Mouse (Mus musculus) ES-CJ7 (cell line): Measurements from ENCODE around the gene Cby3.
"Not testable (repeated sequence)": the region's sequence is repeated elsewhere in the genome, so short reads cannot be mapped to it uniquely, and the experiment has no call there.

Source experiments
- DNase-seq: peaks from one replicate; pipeline ENCODE4 v3.0.0; 2011; ENCODE audit warnings: low read depth, low spot score

The Cby3 gene

DNA sequence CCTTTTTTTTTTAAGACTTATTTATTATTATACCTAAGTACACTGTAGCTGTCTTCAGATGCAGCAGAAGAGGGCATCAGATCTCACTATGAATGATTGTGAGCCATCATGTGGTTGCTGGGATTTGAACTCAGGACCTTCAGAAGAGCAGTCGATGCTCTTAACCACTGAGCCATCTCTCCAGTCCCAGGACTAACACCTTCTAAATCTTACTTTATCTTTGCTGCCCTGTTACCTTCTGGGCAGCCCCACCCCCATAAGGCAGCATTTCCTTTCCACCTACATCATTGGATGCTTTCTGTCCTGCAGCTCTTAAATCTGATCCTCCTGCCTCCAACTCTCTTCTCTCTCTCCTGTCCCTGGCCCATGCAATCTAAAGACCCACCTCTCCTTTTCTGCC, 7.0 kb downstream of the Cby3 start:
- not testable (repeated sequence) for DNase-seq

DNA sequence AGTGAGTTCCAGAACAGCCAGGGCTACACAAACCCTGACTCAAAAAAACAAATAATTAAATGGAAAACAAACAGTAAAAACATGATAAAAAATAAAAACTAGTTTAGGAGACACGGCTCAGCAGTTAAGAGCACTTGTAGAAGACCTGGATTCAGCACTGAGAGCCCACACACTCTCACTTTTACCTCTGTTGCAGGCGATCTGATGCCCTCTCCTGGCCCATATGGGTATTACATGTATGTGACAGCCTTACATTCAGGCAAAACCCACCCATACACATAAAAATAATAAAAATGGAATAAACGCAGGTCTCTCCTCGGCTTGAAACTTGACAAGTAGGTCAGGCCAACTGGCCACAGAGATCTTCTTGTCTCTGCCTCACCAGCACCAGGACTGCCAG, 10.3 kb downstream of the Cby3 start:
- DNase-seq, result peak; percentile 84

GRCm38 (mm10) chr11:50365322-50365721, 11.1 kb downstream of the Cby3 start:
- no peak for DNase-seq

GRCm38 (mm10) chr11:50367531-50367930, 13.3 kb downstream of the Cby3 start:
- no peak for DNase-seq

DNA sequence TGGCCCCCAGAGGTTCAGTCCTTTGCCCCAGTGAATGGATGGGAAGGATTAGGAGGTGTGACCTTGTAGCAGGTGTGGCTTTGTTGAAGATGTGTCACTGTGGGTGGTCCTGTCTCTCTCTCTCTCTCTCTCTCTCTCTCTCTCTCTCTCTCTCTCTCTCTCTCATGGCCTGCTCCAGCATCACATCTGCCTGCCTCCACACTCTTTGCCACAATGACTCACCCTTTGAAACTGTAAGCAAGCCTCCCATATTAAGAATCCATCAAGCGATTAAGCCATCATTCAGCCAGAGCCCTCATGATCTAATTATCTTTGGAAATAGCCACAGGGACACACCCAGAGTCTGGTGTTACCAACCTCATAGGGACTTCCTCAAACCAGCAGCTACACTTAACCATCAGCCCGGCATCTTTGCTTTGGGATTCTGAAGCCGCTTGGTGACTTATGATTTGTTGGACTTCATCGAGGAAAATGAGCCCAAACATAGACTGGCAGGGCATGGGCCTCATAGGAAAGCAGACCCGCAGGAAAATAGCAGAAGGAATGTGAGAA, 15.2 kb downstream of the Cby3 start:
- DNase-seq, result no peak

DNA sequence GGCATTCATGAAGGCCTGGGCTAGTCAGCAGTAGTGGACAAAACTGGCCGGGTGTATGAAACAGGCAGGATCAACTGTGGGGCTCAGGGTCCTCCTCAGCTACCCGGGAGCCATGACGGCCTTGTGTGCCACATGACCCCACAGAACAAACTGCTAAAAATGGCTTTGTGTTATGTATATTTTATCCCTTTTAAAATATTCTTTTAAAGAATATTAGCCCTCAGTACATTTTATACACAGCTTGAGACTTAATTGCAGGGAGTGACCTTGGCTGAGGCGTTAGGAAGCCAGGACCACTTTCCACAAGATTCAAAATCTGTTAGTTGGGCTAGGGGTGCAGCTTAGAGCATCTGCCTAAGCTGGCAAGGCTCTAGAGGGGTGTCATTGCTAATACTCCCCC, 16.7 kb downstream of the Cby3 start:
- no peak for DNase-seq

DNA sequence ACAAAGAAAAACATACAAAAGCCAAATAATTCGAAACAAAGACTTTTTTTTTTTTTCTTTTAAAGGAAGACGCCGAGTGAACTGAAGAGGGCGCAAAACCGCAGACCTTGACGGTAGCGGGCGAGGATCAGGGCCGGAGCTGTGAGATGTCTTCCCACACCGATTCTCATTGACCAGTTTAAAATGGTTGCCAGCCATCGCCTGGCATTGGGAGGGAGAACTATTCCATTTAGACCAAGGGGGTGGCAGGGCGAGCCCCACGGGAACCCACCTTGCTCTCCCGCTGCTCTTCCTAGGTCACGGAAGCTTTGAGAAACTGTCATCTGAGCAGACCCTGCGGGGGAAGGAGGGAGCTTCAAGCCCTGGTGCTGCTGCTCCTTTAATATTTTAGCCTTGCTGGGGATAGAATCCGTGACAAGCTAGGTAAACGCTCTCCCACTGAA, 17.2 kb downstream of the Cby3 start:
- peak; percentile 82 for DNase-seq

DNA sequence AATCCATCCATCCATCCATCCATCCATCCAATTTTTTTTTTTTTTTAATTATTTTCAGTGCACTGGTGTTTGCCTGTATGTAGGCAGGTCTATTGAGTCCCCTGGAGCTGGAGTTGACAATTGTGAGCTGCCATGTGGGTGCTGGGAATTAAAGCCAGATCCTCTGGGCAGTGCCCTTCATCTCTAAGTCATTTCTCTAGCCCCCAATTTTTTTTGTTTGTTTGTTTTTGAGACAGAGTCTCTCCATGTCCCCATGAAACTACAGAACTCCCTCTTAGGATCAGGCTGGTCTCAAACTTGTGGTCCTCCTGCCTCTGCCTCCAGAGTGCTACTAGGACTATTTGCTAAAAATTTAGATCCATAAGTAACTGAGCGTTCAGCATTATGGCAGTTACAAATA, 17.6 kb downstream of the Cby3 start:
- no peak for DNase-seq

DNA sequence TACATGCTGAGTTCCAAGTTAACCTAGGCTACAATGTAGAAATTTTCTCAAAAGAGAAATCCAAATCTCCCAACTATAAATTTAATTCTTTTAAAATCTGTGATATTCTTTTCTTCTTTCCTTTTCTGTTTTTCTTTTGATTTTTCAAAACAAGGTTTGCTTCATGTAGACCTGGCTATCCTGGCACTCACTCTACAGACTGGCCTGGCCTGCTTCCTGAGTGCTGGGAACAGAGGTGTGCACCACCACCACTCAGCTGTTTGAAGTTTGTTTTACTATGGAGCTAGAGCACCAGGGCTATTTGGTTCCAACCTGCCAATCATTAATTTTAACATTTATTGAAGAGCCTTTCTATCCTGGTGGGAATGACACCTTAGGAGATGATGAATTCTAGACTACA, 18.8 kb downstream of the Cby3 start:
- DNase-seq, result no peak

GRCm38 (mm10) chr11:50373621-50374020, 19.4 kb downstream of the Cby3 start:
- DNase-seq, result no peak

DNA sequence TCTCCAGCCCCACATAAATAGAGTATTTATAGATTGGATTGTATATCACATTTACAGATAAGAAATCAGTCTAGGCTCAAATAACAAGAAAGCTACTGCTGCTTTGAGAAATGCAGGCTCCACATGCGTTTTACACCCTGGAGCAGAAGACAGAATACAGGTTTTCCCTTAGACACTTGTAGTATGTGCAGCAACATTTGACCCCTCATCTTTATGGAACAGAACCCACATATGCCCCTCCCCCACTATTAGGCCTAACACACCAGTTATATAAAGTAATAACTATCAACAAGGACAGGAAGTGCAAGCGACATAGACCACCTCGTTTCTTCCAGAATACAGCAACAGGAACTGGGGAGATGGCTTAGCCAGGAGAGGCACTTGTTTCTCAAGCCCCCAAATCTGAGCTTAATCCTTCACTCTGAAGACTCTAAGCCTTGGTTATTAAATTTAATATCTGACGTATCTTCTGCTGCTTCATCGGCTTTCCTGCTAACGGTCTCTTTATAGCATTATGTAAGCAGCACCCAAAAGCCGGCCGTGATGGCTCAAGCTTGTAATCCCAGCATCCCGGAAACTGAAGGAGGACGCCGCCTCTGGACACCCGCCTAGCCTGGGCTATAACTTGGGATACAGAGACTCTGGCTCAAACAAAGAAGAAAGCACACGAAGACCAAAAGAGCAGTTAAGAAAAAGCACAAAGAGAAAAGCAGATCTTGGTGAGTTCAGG, 20.2 kb downstream of the Cby3 start:
- no peak for DNase-seq

- no peak for DNase-seq
Measured at GRCm38 (mm10) chr11:50375421-50375820, 21.2 kb downstream of the Cby3 start.

GRCm38 (mm10) chr11:50376156-50376790, 22.0 kb downstream of the Cby3 start:
- no peak for DNase-seq

- peak; percentile 100 for DNase-seq
Measured at GRCm38 (mm10) chr11:50376911-50377891, 22.9 kb downstream of the Cby3 start, which contains the start of gene Hnrnph1. Gene Hnrnph1, plus strand, starts transcription at chr11:50376990.

- DNase-seq, result peak; percentile 75
Measured at GRCm38 (mm10) chr11:50377892-50378684, 23.8 kb downstream of the Cby3 start.

- no peak for DNase-seq
Measured at GRCm38 (mm10) chr11:50379023-50379752, 24.9 kb downstream of the Cby3 start.

DNA sequence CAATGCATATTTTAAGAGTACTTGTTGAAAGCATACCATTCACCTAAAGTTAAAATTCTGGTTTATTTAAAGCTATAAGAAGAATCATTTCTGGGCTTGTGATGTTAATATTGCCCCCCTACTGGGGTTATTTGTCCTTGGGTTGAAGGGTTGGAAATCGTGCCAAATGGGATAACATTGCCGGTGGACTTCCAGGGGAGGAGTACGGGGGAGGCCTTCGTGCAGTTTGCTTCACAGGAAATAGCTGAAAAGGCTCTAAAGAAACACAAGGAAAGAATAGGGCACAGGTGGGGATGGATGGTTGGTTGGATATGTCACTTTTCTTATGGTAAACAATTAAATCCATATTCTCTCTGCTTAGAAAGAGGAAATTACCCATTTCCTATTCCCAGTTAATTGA, 27.0 kb downstream of the Cby3 start:
- no peak for DNase-seq

- DNase-seq, result no peak
Measured at GRCm38 (mm10) chr11:50387167-50387679, 33.0 kb downstream of the Cby3 start.

DNA sequence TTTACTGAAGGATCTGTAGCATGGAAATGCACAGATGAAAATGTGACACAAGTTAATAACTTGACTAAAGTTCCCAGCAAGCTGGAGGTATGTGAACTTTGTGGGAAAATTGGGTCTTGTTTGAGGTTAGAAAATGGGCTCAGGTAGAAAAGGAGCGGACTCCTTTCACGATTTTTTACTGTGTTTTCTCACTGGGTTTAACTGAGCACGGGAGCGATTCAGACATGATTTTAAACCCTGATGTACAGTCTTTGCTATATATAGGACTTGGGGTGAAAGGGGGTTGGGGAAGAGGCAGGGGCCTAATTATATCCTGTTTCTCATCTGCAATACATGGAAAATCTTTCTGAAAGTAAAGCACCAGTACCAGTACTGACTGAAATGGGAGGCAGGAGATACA, 33.4 kb downstream of the Cby3 start:
- no peak for DNase-seq
